Mouse (Mus musculus) heart, postnatal 0 days (tissue): Measurements from ENCODE around the gene Dyrk2.

Source experiments
- CTCF ChIP-seq: IDR thresholded peaks from 2 replicates; pipeline ENCODE4 v1.5.1; 2016; ENCODE audit warnings: antibody characterized with exemption, control low read depth, low read depth
- EP300 ChIP-seq: IDR thresholded peaks from 2 replicates; pipeline ENCODE4 v1.6.1; 2016; ENCODE audit warnings: antibody characterized with exemption, low read depth

DNA sequence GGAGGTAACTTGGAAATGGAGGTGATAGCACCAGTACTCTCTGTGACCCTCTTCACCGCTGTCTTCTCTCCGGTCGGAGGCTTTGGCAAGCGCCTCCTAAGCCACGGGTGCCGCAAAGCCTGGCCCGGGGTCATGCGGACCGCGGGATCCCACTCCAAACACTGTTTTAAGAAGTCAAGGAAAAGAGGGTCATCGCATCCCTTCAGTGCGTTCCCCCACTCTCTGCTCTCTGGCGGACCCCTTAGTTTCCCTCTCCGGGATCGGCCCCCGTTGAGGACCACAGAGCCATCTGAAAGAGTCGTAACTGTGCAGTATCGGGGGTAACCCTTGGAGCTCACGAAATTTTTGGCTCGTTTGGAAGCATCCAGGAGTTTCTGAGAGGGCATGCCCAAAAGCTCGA is 10.4 kb downstream of the Dyrk2 start:
- no peak for TF ChIP-seq EP300
- no peak for TF ChIP-seq CTCF
